Mouse (Mus musculus): ENCODE data around the gene Gm45021.

GRCm38 (mm10) chr6:48608124-48608523, 18.7 kb downstream of the Gm45021 start:
- TF ChIP-seq CTCF (conservative IDR thresholded peaks at IDR 0.05 in 1 of 2, IDR thresholded peaks at IDR 0.05 in 1 of 2; ENCODE audit: low read depth in 2 of 2, low read length in 2 of 2) = no peak
- no peak for TF ChIP-seq ZNF384 (IDR thresholded peaks at IDR 0.05; ENCODE audit: low read depth, low read length)
- no peak for TF ChIP-seq ZKSCAN1 (IDR thresholded peaks at IDR 0.05; ENCODE audit: borderline replicate concordance, low read depth, low read length)
- TF ChIP-seq POLR2A (IDR thresholded peaks at IDR 0.05; ENCODE audit: low read depth, low read length) = no peak
